Mouse (Mus musculus) forebrain, postnatal 0 days (tissue): Measurements from ENCODE around the gene Hoxa3. TPM values are rescaled to one million over a fixed set of nuclear protein-coding genes. Genes with fewer than 3 reads are reported as not detected.

ENCODE experiments used
- ATAC-seq: fragments of 200-750 bp; cut with Nextera tagmentation; 2 replicates; pipeline ENCODE4 v1.8.0; 2017; ENCODE audit warnings: mild to moderate bottlenecking, moderate library complexity
- DNase-seq: peaks from one replicate; pipeline ENCODE4 v3.0.0-alpha.2; 2015
- H3K27ac ChIP-seq: fragments of 300-500 bp; sonication (generic); 2 replicates; pipeline ENCODE4 v1.5.1; 2014; ENCODE audit warnings: low read depth, mild to moderate bottlenecking, antibody characterized with exemption, low read length, moderate library complexity, mixed read lengths
- H3K27me3 ChIP-seq: fragments of 300-500 bp; sonication (generic); 2 replicates; pipeline ENCODE4 v1.6.1; 2014; ENCODE audit warnings: mild to moderate bottlenecking, low read length, mixed read lengths; ENCODE audit not compliant: insufficient read depth
- H3K36me3 ChIP-seq: fragments of 300-500 bp; sonication (generic); 2 replicates; pipeline ENCODE4 v1.6.1; 2014; ENCODE audit warnings: mild to moderate bottlenecking, moderate library complexity; ENCODE audit not compliant: insufficient read depth
- H3K4me1 ChIP-seq: fragments of 300-500 bp; sonication (generic); 2 replicates; pipeline ENCODE4 v1.6.1; 2014; ENCODE audit warnings: antibody characterized with exemption; ENCODE audit not compliant: insufficient read depth
- H3K4me2 ChIP-seq: fragments of 300-500 bp; sonication (generic); 2 replicates; pipeline ENCODE4 v1.6.1; 2014; ENCODE audit warnings: low read depth, mild to moderate bottlenecking, moderate library complexity
- H3K4me3 ChIP-seq: fragments of 300-500 bp; sonication (generic); 2 replicates; pipeline ENCODE4 v1.5.1; 2014; ENCODE audit warnings: low read depth, low read length, mixed read lengths
- H3K9ac ChIP-seq: fragments of 300-500 bp; sonication (generic); 2 replicates; pipeline ENCODE4 v1.6.1; 2014; ENCODE audit warnings: mild to moderate bottlenecking
- H3K9me3 ChIP-seq: fragments of 300-500 bp; sonication (generic); 2 replicates; pipeline ENCODE4 v1.6.1; 2016; ENCODE audit warnings: low read length
- CTCF ChIP-seq: sonication (generic); IDR thresholded peaks from 2 replicates; pipeline ENCODE4 v1.5.1; 2016; ENCODE audit warnings: antibody characterized with exemption, control low read depth, low read depth
- WGBS: fragments of 180-500 bp; shearing (Covaris S2); extraction: QIAGEN DNeasy Blood & Tissue Kit; methylation state at CpG from one replicate; pipeline ENCODE4 v1.1.7; 2014; 5-methylcytosine and 5-hydroxymethylcytosine counted together
- microRNA counts: library from miRNA; unstranded; fragments of <30 nt; microRNA quantifications from one replicate; lab custom pipeline; 2015
- microRNA-seq, 2 experiments: library from miRNA; unstranded; fragments of <30 nt; microRNA quantifications; one replicate each; pipeline ENCODE4; 2016
- polyA plus RNA-seq: library from polyadenylated mRNA; unstranded; fragments of >200 nt; fragmentation: Nextera tagmentation; extraction: Ambion mirVana; gene quantifications from 2 replicates; pipeline ENCODE4 v1.2.1, GENCODE M21; 2015
- total RNA-seq: library from RNA; depleted of rRNA; stranded (reverse); fragments of >200 nt; gene quantifications from 2 replicates; pipeline ENCODE4 v1.2.3, GENCODE M21; 2014; rRNA removed

Hoxa3 gene
- total and polyA plus RNA-seq, 2 experiments from 2014 or later, result not detected

DNA sequence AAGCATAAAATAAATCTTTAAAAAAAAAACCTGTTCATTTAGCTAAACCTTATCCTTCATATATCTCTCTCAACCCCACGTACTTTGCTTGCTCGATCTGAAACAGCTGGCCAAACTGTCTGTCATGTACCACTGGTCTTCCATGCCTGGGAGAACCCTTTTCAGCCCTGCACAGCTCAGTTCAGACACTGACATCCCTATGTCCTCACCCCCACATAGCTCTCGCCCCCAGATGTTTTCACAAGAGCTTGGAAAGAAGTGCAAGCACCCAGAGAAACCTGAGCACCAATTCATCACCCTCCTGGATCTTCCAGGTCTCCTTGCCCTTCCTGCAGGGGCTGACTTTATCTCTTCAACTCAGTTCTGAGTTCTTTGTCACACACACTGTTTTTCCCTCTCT is 92.0 kb downstream of the Hoxa3 start:
- DNase-seq (no peak), ATAC-seq (no peak)
- Histone ChIP-seq H3K9ac (no peak overlapping the region), H3K9me3 (no peaks in the 10 kb centered on the region), H3K27me3 (no peaks in the 10 kb centered on the region), H3K4me3 (no peak overlapping the region), H3K36me3 (no peaks in the 10 kb centered on the region), H3K4me2 (no peak overlapping the region), H3K27ac (no peak overlapping the region), H3K4me1 (no peaks in the 10 kb centered on the region)
- 80% methylated on average over 3 of the region's 3 CpGs for WGBS
- TF ChIP-seq CTCF, result no peak

MicroRNAs within 50 kb of the gene (microRNA counts, 519-probe panel; counts per million panel counts)
- microRNA mmu-miR-196b (lab: Ali Mortazavi, UCI), result 1,211 counts per million, percentile 8 among the panel's probes with 10 or more counts

Small RNA genes within 50 kb of the gene (microRNA-seq; reads per million reads assigned to microRNA genes)
- 1.9 to 11.3 reads per million in 2 experiments for gene Mir196b

Other genes with a start within 250 kb of the Hoxa3 start
- 4.7 and 5.1 TPM in 2 replicates for gene Skap2, start 200.8 kb downstream of the Hoxa3 start, total RNA-seq
- 6.2 and 6.6 TPM in 2 replicates for gene Skap2, start 200.8 kb downstream of the Hoxa3 start, polyA plus RNA-seq
- gene Hoxa1, start 55.0 kb downstream of the Hoxa3 start, total RNA-seq, result 0.10 TPM in 1 of 2 replicates, not detected in the other
- not detected in 2 replicates for gene Hoxa1, start 55.0 kb downstream of the Hoxa3 start, polyA plus RNA-seq
- gene Hoxa2, start 48.5 kb downstream of the Hoxa3 start, total RNA-seq, result not detected in 2 replicates
- not detected in 2 replicates for gene Hoxa2, start 48.5 kb downstream of the Hoxa3 start, polyA plus RNA-seq
- not detected in 2 replicates for gene 5730596B20Rik, start 35.8 kb downstream of the Hoxa3 start, total RNA-seq
- gene 5730596B20Rik, start 35.8 kb downstream of the Hoxa3 start, polyA plus RNA-seq, result not detected in 2 replicates
- gene Hoxa4, start 21.6 kb downstream of the Hoxa3 start, total RNA-seq, result not detected in 2 replicates
- gene Hoxa4, start 21.6 kb downstream of the Hoxa3 start, polyA plus RNA-seq, result not detected in 2 replicates
- not detected in 2 replicates for gene Hoxa5, start 8.7 kb downstream of the Hoxa3 start, total RNA-seq
- gene Hoxa5, start 8.7 kb downstream of the Hoxa3 start, polyA plus RNA-seq, result not detected in 2 replicates
- not detected in 2 replicates for gene Hoxa6, start 4.6 kb downstream of the Hoxa3 start, total RNA-seq
- gene Hoxa6, start 4.6 kb downstream of the Hoxa3 start, polyA plus RNA-seq, result not detected in 2 replicates
- gene Gm28308, start within 50 bp of the Hoxa3 start, total RNA-seq, result not detected in 2 replicates
- not detected in 2 replicates for gene Gm28308, start within 50 bp of the Hoxa3 start, polyA plus RNA-seq
- gene Hoxa7, start 8.5 kb upstream of the Hoxa3 start, total RNA-seq, result not detected in 2 replicates
- not detected in 2 replicates for gene Hoxa7, start 8.5 kb upstream of the Hoxa3 start, polyA plus RNA-seq
- gene Hoxa9, start 17.8 kb upstream of the Hoxa3 start, total RNA-seq, result not detected in 2 replicates
- not detected in 2 replicates for gene Hoxa9, start 17.8 kb upstream of the Hoxa3 start, polyA plus RNA-seq
- gene Hoxa10, start 27.5 kb upstream of the Hoxa3 start, total RNA-seq, result not detected in 2 replicates
- gene Hoxa10, start 27.5 kb upstream of the Hoxa3 start, polyA plus RNA-seq, result not detected in 2 replicates
- not detected in 2 replicates for gene Hoxa11, start 32.5 kb upstream of the Hoxa3 start, total RNA-seq
- gene Hoxa11, start 32.5 kb upstream of the Hoxa3 start, polyA plus RNA-seq, result not detected in 2 replicates
- not detected in 2 replicates for gene Hoxa13, start 47.5 kb upstream of the Hoxa3 start, total RNA-seq
- not detected in 2 replicates for gene Hoxa13, start 47.5 kb upstream of the Hoxa3 start, polyA plus RNA-seq
- not detected in 2 replicates for gene Evx1, start 100.2 kb upstream of the Hoxa3 start, total RNA-seq
- not detected in 2 replicates for gene Evx1, start 100.2 kb upstream of the Hoxa3 start, polyA plus RNA-seq